Mouse (Mus musculus): ENCODE results near the gene E130309D02Rik.
A peak's percentile ranks its signal among the peaks of the same experiment; 100 is the strongest.

The E130309D02Rik gene

DNA sequence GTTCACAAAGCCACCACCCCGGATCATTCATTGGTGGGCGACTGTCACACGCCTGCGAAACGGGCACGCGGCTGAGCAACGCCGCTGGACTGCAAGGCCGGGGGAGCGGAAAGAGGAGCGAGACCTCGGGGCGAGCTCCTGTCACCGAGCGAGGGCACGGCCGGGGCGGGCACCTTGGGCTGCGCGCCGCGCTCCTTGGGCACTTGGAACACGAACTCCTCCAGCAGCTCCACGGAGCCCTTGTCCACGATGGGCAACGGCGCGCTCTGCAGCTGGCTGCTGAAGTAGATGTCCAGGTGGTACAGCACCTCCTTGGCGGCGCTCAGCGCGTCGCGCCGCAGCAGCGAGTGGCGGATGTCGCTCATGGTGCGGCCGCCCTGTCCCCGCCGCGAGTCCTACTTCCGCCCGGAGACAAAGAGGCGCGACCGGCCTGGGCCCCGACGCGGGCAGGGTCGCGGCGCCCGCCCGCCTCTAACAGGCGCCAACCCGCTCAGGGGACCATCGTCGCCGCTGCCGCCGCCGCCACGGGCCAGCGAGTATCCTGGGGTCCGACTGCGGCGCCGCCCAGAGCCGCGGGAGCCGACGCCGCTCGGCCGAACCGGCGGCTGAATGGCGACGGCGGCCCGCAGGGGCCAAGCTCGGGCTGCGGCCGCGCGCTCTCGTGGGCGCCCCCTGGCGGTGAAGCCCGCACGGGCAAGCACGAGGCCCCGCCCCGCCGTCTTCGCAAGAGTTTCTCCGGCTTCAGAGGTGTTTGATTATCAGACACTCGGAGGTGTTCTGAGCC lies at the start of gene E130309D02Rik:
TSS of gene E130309D02Rik (minus strand) at position 631 of the 784 bp plus-strand sequence.
- peak; percentile 79 for ATAC-seq (ENCODE audit: low TSS enrichment)

DNA sequence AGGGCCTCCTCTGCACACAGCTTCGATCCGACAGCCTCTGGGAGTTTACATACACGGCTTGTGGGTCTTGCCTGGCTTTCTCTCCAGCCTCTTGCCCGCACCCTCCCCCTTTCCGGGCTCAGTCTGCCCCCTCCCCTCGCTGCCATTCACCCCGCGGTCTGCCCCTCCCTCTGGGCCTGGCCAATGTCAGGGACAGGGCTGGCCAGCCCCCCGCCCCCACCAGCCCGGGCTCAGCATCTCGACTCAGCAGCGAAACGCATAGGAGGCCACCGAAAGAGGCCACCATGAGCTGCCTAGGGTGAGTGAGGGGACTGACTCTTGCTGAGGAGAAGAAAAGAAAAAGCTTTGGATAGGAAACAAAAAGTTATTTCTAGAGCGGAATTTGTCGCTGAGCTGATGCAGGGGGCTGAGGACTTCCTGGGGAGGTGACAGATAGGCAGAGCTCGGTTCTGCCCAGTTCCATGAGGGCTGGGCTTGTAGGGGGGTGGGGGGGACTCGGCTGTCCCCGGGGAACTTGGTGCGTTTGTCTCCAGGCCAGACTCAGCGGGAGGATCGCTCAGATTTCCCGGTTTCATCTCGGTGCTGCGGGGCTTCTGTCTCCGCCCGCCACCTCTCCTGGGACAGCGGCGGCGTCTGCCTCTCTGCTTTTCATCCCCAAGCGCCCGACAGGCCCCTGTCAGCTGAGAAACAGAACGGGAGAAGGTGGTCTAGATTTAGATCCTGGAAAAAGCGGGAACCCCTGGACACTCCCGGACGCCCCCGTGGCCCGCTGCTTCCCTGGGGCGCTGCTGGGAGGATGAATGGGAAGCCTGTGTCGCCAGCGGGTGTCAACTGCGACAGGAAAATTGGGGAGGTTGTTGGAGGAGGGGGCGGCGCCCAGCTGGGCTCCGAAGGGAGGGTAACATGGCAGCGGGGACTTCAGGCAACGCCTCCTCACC lies 48.8 kb upstream of the E130309D02Rik start:
- ATAC-seq (ENCODE audit: low TSS enrichment) = peak; percentile 51; the same call in 1 of the 2 replicates

DNA sequence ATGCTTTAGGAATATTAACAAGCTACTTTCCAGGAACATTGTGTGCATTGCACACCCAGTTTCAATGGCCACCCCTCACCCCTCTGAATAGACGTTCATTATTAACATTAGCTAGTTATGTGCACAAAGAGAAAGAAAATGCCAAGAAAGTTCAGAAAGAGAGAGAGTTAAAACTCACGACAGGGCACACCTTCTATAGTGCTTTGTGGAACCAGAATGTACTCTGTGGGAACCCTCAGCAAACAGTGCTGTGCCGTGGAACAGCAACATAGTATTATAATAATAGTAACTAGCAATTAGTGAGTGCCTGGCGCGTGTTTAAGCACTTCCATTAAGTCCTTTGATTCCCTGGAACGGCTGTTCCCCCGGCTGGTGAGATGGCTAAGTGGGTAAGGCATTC lies 46.3 kb upstream of the E130309D02Rik start:
- ATAC-seq (ENCODE audit: low TSS enrichment) = no peak

DNA sequence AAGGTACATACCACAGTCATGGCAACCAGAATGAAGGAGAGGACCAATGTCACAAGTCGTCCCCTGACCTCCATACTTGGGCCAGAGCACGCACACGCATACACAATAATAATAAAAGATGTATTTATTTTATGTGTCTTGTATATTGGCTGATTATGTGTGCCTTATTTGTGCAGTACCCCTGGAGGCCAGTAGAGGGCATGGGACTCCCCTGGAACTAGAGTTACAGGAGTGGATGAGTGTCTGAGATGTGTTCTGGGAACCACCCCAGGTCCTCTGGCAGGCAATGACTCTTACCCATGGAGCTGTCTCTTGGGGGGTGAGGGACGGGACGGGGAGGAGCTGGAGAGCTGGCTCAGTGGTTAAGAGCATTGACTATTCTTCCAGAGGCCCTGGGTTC lies 44.8 kb upstream of the E130309D02Rik start:
- no peak for ATAC-seq (ENCODE audit: low TSS enrichment)

DNA sequence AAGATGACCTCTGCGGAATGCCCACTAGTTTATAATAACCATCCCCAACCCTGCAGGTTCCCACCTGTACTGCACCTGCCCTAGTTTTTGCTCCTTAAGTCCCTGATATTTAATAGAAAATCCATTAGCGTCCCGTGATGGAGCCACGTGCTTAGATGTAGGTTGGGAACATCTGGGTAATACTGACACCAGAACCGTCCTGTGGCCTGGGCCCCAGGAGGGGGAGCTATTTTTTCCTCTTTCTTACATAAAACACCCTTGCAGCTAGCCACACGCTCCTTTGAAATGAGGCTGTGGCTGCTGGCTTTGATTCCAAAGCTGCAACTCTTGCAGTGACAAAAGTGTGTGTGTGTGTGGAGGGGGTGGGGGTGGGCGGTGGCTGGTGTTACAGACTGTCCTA lies 44.1 kb upstream of the E130309D02Rik start:
- ATAC-seq (ENCODE audit: low TSS enrichment) = peak; percentile 34; the same call in 1 of the 2 replicates

DNA sequence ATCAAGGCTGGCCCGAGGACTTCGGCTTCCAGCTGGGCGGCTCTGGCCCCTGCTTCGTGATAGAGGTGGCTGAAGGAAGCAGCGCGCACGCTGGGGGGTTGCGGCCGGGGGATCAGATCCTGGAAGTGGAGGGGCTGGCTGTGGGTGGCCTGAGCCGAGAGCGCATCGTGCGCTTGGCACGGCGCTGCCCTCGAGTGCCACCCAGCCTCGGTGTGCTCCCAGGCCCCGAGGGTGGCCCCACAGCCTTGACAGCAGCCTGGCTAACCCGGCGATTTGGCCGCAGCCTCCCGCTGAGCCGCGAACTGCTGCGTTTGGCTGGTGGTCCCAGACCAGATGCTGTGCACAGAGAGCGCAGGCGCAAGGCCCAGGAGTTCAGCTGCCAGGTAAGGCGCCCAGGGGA lies 42.4 kb upstream of the E130309D02Rik start:
- ATAC-seq (ENCODE audit: low TSS enrichment) = no peak

DNA sequence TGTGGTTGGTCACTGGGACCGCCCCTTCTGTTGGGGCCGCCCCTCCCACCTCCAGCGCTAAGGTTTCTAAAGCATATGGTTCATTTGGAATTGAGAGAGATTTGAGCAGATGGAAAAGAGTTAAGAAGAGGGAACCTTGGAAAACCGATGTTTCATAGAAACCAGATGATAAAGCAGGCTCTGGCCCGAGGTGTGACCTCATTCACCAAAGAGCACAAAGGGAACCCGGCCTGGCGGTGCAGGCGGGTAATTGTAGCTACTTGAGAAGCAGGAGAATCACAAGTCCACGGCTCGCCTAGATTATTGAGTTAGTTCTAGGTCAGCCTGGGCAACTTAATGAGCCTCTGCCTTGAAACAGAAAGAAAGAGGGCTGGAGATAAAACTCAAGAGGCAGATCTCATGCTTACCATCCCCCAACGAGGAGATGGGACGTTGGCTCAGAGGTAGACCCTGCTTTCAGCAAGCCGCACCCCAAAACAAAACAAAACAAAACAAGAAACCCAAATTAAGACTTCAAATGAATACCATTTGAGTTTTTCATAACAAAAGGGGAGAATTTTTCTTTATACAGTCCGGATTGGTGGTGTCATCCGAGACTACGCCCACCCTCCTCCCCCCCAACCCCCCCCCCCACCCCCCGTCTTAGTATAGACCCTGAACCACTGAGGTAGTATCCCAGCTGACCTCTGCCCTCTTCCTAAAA lies 41.7 kb upstream of the E130309D02Rik start, which contains the start of gene Grid2ip:
TSS of gene Grid2ip (plus strand) at position 653 of the 703 bp plus-strand sequence.
- no peak for ATAC-seq (ENCODE audit: low TSS enrichment)

DNA sequence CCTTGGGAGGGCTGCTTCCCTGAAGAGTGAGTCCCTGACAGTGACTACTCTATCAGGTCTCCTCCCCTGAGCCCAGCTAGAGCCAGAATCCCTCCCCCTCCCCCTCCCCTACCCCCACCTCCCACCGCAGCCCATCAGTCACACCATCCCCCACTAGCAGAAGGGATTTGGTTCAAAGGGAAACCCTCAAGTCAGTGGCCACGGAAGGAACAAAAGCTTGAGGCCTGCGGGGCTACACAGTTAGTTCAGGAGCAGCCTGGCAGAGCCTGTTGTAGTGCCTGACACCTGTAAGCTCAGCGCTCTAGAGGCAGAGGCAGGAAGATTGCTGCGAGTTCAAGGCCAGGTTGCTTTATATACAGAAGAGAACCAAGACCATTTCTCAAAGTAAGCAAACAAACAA lies 40.9 kb upstream of the E130309D02Rik start:
- ATAC-seq (ENCODE audit: low TSS enrichment) = no peak

DNA sequence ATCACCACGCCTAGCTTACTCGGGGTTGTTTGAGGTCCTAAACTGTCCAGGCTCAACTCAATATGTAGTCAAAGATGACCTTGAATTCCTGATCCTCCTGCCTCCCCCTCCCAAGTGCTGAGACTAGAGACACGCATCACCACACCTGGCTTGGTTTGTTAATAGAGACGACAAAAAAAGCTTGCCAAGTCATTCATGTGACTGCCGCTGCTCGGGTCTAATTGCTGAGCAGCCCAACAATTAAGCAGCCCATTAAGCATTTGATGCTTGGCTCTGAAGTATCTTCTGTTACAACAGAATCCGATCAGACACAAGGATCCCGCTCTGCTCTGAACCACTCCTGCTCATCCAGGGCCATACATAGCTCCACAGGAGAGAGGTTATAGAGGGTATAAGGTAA lies 31.2 kb upstream of the E130309D02Rik start:
- no peak for ATAC-seq (ENCODE audit: low TSS enrichment)

DNA sequence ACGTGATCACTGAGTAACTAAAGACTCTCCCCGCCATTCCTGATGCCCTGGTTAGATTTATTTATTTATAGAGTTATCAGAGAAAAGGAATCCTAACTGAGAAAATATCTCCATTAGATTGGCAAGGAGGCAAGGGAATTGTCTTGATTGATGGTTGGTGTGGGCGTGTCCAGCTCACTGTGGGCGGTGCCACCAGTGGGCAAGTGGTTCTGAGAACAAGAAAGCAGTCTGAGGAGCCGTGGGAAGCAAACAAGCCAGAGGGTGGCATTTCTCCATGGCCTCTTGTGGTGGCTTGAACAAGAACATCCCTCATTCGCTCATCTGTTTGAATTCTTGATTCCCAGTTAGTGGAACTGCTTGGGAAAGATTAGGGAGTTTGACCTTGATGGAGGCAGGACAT lies 24.4 kb upstream of the E130309D02Rik start:
- no peak for ATAC-seq (ENCODE audit: low TSS enrichment)

DNA sequence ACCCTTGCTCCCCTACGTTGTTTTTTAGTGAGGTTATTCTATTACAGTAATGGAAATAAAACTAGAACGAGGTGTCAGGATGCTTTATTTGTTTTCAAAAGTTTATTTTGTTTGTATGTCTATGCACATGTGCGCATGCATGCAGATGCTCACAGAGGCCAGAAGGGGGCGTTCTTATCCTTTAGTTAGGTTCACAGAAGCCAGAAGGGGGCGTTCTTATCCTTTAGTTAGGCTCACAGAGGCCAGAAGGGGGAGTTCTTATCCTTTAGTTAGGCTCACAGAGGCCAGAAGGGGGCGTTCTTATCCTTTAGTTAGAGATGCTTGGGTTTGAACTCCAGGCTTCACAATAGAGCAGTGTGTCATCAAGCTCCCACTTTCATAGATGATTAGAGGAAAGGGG lies 21.4 kb upstream of the E130309D02Rik start:
- ATAC-seq (ENCODE audit: low TSS enrichment) = no peak

DNA sequence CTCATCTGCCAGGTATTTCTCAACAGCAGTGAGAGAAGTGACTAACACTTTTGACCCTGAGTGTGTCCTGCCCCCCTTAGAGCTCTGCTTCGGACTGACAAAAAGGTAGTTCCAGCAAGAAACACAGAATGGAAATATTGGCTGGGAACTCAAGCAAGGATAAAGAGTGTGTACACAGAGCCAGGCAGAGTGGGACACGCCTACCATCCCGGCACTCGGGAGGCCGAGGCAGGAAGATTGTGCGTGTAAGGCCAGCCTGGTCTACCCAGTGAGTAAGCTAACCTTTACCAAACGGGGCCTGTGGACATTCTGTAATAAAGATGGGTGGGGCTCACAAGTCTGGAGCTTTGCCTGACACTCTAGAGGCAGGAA lies 19.9 kb upstream of the E130309D02Rik start:
- no peak for ATAC-seq (ENCODE audit: low TSS enrichment)

DNA sequence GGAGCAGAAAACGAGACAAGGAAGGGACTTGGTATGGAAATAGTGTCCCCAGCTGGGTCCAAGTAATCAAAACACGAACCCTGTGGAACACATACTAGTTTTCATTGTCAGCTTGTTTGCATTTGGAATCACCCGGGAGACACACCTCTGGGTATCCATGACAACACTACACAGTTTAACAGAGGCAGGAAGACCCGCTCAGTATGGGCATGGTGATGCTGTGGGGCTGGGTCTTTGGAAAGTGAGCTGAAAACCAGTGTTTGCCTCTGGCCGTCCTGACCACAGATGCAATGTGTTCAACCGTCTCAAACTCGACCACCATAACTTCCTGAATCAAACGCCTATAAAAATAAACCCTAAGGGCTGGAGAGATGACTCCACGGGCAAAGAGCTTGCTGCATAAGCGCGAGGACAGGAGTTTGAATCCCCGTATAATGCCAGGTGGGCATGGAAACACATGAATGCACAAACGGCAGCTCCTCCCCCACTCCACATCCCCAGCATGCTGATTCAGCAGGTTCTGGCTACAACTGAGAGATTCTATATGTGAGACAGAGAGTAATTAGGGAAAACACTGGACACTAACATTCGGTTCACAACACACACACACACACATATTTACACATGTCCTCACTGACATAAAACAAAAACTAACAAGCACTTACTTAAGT lies 19.4 kb upstream of the E130309D02Rik start:
- no peak for ATAC-seq (ENCODE audit: low TSS enrichment)

DNA sequence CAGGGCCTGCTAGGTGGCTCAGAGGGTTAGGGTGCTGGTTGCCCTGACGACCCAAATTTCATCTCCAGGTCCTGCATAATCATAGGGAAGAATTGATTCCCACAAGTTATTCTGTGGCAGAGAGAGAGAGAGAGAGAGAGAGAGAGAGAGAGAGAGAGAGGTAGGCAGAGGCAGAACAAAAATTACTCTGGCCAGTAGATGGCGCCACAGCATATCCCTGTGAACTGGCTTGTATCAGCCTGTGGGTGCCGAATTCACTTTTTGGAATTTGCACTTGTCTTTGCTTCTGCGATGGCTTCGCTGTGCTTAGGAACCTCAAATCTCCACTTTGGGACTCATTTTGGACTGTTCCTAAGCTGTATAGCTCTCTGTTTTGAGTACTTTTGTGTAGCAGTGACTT lies 18.7 kb upstream of the E130309D02Rik start:
- ATAC-seq (ENCODE audit: low TSS enrichment) = peak; percentile 70

DNA sequence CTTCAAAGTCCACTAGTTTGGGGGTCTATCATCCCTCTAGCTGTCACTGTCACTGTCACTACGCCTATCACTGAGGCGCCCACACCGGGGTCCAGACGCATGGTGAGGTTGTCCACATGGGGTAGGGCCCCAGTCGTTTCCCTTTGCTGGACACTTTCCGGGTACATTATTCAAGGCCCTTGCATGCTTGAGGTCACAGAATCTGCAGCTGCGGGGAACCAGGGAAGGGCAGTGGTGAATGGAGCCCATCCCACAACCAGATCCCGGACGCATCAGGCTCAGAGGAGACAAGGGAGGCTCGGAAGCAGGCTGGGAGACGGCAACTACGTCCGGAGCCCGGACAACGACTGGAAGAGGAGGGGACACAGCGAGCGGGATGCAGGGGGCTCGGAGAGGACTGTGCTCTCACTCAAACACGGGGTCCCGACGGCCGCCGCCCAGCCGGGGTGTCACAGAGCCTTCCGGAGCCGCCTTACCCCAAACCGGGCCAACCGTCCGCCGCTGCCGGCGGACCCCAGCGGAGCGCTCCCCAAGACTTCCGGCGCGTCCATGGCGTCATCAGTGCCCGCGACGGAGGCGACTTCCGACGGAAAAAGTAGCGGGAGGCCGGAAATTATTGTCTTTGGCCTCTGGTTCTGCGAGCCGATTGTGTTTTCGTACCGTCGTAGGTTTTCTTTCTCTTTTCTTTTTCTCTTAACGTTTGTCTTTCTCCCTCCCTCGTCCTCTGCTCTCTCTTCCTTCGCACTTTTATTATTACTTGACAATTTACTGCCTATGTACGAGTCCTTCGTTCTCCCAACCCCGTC lies 13.7 kb upstream of the E130309D02Rik start, which contains the start of gene Zdhhc4:
TSS of gene Zdhhc4 (minus strand) at position 567 of the 806 bp plus-strand sequence.
- ATAC-seq (ENCODE audit: low TSS enrichment) = peak; percentile 76

DNA sequence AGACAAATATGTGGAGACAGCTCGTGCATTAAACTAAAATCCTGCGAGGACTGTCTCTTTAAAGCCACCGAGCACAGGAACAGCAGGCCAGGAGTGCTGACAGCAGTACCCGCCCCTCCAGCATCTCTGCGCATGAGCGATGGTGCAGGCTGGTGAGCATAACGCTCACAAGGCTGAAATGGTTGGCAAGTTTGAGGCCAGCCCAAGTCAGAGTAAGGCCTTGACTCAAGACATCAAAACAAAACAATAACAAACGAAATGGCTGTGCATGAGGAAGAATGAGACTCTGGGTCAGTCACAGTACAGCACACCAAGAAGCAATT lies 2.1 kb upstream of the E130309D02Rik start:
- ATAC-seq (ENCODE audit: low TSS enrichment) = no peak

DNA sequence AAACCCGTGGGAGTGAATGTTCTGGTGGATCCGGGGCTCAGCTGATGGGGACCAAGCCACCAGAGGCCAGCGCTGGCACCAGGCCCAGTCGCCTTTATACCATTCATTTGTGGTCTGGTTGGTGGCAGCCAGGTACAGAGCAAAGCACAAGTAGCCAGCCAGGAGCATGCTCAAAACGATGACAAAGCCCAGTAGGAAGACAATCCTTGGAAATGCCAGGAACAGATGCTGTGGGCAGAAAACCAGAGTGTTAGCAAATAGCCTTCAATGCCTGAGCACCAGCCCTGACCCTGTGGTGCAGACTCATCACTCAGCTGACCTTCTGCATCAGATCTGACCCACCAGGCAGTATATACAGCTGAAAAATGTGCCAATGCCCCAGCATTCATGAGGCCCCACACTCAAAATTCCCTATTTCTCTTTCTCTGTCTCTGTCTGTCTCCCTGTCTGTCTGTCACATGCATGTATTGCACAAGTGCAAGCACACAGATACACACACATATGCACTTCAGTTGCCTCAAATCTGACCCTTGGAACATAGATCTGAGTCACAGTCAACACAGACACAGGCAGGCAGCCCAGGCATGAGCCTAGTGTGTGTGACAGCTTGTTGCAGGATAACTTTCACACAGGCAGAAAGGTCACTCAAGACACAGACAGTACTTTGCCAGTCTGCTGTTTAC lies 1.6 kb upstream of the E130309D02Rik start:
- ATAC-seq (ENCODE audit: low TSS enrichment) = no peak

DNA sequence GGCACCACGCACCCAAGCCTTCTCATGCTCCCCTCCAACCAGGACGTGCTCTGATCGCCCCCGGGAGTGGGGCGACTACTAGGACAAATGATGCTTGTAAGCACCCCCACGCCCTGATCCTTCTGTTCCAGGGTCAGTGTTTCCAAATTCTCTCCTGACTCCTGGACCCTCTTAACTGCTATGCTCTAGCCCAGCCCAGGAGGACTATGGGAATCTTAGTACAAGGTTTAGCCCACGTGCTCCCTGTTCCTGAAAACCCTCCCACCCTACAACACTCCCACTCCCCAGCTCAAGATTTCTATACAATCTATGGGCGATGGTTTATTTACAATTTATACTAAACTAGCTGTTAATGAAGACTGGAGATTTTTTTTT lies 341 bp upstream of the E130309D02Rik start:
- ATAC-seq (ENCODE audit: low TSS enrichment) = no peak

DNA sequence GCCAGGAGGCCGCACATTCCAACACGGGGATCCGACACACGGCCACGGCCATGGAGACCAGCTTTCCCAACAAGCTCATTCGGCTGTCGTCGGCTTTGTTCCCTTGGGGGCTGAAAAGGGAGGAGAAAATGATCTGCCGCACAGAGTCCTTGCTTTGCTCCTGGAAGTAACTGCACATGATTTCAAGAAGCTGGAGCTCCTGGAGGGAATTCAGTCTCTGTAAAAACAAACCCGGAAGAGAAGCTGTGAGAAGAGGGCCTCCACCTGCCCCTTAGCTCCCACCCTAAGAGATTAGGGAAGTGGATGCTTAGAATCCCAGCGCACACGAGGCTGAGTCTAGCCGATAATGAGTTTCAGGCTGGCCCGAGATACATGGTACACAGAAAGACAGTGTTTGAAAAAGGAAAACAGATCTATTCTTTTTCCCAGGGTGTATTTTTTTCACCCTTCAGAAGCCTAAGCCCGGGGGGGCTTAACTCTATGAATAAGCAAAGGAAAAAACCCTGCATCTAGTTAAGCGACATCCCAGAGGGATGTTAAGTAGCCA lies 904 bp downstream of the E130309D02Rik start:
- no peak for ATAC-seq (ENCODE audit: low TSS enrichment)

DNA sequence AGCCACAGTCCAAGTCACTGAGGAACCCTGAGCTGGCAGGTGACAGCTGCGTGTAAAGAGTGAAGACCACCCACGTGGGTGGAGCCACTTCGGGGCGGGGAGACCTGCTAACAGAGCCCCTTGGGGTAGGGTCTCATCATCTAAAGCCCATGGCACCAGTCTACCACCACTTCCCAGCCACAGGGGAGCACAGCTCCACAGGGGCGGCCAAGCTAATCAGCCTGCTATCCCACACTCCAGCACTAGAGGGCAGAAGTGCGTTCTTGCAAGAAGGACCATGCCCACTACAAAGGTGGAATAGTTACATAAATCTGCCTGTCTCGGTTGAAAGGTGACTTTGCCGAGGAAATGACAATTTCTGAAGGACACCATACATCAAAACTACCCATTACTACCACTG lies 3.3 kb downstream of the E130309D02Rik start:
- ATAC-seq (ENCODE audit: low TSS enrichment) = no peak; the same call in 1 of the 2 replicates

All from frontal cortex, adult (tissue).